Mouse (Mus musculus) inflammation-experienced regulatory T-cells, adult 6 months (primary cell): Measurements from ENCODE around the gene Stk39. TPM values are rescaled to one million over a fixed set of nuclear protein-coding genes. Genes with fewer than 3 reads are reported as not detected.
A peak's percentile ranks its signal among the peaks of the same experiment; 100 is the strongest.

Source experiments
- ATAC-seq: one replicate; pipeline ENCODE4 v1.8.0; 2017
- polyA plus RNA-seq, 3 experiments: library from polyadenylated mRNA; unstranded; fragments of 100-300 nt; shearing (Covaris generic); gene quantifications; one replicate each; pipeline ENCODE4 v1.2.1; 2017

Stk39 gene
- polyA plus RNA-seq, 3 experiments from 2014 or later: 18.2 to 26.0 (median 18.6) TPM

DNA sequence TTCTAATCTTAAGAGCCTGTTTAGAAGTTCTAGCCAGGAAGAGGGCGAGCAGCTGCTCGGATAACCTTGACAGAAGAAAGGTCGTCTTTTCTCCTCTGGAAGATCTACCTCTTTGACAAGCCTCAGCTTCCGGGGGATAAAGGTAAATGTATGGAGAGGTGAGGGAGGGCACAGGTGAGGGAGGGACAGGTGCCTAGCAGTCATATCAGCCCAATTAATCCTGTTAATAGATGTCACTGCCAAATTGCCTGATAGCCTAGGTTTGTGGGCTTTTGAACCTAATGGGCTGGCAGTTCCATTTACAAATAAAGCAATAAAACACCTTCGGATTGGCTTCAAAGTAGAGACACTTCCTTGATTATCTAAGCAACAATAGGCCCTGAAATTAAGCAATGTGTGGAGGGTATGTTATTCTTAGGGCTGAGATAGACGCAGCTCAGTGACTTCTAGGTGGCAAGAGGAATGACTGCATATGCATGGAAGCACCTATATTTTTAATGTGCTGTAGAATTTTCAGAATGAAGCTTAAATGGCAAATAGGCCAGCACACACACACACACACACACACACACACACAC lies 14.5 kb downstream of the Stk39 start:
- no peak for ATAC-seq

DNA sequence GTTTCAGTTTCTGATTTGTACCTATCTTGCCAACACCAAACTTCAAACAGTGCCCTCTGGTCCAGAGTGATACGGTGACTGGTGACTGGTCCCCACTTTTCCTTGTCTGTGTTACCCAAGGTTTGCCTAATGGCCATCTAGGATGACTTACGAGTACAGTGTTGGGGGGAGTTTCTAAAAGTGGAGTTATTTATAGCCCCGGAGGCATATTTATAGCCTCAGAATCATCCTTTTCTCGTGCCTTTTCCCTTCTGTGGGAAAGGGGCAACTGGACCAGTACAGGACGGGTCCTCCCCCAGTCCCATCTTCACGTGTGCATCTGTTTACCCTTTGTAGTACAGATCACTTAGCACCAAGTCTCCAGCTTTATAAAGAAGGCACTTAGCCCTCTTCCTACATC lies 15.2 kb downstream of the Stk39 start:
- ATAC-seq: no peak

DNA sequence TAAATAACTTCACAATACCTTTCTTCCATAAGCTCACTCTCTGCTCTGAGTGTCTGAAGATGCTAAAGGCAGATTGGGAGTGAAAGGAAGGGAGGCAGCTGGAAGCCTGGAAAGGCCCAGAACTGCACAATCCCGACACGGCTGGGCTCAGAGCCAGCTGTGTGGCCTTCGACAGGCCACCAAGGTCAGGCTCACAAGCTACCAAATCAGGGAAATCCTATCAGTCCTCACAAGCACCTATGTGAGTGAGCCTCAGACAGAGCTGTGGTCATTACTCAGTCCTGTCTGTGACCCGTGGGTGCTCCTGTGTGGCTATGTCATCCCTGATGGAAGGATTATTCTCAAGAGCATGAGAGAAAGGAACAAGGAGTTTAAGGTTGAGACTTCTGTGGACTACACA lies 19.7 kb downstream of the Stk39 start:
- no peak for ATAC-seq

DNA sequence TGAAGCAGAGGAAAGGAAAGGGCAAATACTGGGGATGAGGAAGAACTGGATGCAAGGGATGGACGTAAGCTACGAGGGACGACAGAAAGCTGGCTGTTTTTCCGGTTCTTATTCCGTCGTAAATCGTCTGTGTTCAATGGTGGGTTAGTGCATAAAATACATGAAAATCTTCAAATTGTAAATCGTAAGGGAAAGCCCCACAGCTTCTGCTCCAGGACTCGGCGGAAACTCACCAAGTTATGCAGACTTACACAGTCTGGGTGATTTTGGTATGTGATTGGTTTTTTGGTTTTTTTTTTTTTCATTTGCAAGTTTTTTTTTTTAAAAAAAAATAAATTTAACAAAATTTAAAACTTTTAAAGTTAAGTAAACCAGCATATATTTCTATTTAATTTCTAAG lies 24.0 kb downstream of the Stk39 start:
- peak; percentile 87 for ATAC-seq

GRCm38 (mm10) chr2:68443141-68443540 lies 28.9 kb downstream of the Stk39 start:
- ATAC-seq: no peak

GRCm38 (mm10) chr2:68442113-68442717 lies 29.9 kb downstream of the Stk39 start:
- no peak for ATAC-seq

DNA sequence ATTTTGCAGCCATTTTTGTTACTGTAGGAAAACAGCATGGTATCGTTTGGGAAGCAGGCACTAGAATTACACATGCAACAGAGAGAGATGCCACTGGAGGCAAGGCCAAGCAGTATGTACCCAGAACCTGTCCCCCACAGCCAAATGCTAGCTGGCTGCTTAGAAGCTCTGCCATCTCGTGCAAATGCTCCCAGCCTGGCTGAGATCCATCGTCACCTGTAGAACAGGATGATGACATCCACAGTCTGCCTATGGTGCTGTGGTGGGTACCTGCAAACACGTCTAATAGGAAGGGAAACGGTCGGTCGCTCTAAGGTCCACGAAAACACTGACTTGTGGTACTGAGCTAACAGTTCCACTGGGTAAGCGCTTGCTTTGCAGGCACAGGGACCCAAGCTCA lies 32.5 kb downstream of the Stk39 start:
- ATAC-seq: no peak

GRCm38 (mm10) chr2:68437920-68438319 lies 34.1 kb downstream of the Stk39 start:
- ATAC-seq: no peak

GRCm38 (mm10) chr2:68437216-68437615 lies 34.9 kb downstream of the Stk39 start:
- ATAC-seq: no peak

DNA sequence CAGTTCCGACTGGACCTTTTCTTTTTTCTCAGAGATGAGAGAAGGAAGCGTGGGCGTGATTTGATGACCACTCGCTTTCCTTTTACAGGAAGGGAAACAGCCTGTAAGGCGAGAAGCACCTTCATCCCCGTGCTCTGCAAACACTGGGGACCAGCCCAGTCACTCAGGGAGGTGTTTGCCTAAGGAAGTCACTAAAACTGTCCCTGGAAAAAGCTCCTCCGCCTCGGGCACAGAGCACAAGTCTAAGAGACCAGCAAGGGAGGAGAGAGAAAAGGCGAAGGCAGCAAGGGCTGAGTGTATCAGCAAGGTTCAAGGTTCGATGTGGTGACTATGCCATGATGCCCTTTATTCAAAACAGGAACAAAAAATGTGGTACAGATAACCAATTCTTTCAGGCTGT lies 35.8 kb downstream of the Stk39 start:
- ATAC-seq: peak; percentile 3

- ATAC-seq: peak; percentile 68
These were observed 36.4 kb downstream of the Stk39 start for GRCm38 (mm10) chr2:68435494-68436255.

GRCm38 (mm10) chr2:68434997-68435396 lies 37.1 kb downstream of the Stk39 start:
- no peak for ATAC-seq

DNA sequence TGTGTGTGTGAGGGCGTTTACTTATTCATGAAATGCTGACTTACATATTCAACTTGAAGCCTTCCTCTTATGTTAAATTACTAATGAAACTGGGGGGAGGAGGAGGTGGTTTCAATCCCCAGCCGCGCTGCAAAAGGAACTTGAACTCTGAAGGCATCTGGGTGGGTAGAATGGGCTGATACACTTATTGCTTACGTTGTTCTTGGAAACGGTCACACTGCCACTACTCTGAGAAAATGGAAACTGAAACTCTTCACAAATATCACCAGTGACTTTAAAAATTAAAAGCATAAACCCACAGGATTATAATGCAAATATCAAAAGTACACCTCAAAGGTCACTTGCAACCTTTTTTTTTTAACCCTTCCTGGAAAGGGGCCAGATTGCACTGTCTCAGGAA lies 37.5 kb downstream of the Stk39 start:
- peak; percentile 53 for ATAC-seq

DNA sequence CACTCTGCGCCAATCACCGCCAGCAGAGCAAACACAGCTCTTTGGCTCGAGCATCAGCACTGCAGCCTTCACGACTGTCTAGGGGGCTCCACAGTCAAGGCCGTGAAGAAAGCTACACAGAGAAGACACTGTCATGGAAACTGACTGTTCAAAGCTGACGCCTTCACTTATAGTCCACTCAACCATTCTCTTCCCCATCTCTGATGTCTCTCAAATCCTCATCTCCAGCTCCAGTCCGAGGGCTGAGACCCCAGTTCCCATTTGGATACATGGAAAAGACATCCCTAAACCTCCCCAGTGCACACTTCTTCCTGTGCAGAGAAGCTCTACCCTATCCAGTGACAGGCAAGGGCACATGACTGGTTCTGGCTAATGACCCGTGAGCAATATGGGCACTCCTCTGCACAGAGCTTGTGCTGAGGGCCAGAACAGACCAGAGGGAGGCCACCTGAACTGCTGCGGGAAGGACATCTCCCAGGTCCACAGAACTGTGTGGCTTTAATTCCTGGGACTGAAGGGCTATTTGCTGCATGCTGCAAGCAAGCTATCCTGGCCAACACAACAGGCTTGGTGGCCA lies 38.2 kb downstream of the Stk39 start:
- ATAC-seq: no peak

DNA sequence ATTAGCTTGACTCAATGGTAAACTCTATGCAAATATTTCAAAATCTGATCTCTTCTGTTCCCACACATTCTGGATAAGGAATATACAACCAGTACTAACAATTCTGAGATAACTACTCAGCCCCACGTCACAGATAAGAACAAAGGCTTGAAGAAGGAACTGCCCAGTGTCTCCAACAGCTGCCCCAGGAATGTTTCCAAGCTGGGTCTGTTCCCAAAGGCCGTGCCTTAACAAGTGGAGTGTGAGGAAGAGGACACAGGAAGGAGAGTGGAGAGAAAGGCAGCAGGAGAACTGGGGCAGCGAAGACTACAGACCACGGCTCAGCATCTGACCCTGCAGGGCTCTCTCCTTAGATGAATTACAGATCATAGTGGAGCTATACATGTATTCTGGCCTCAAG lies 39.2 kb downstream of the Stk39 start:
- ATAC-seq: no peak

DNA sequence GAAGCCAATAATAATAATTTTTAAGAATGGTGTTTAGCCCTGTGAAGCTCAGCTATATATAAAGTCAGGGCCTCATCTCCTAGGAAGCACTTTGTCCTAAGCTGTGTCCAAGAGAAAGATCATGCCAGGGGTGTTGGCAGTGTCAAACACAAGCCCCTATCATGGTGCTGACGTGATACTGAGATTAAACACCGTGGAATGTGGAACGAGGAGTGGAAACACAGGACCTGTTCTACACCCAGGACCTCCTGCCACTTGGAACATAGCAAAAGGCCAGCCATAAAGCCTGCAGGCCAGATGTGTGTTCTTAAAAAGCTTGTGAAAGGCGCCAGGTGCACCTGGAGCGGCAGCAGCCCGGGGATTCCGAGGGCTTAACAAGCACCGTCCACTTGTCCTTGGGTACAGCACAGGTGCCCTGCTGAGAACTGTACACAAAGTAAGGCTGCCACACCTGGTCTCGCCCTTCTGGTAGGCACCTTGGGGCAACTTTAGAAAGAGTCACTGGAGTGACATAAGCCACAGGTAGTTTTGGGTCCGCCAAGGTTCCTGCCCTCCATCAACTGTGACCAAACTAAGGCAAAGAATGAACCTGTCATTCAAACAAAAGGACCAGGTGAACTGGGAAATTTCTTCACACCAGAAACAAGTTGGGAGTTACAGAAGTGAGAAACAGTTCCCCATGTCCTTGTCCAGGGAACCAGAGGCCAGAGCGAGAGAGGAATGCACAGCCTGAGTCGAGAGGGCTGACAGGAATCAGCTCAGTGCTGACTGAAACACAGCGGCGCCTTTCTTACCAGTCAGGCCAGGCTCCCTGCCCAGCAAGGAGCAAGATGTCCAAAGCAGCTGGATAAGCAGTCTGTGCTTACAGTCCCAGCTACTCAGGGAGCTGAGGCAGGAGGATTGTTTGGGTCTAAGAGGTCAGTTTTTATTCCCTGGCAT lies 40.8 kb downstream of the Stk39 start:
- ATAC-seq: no peak

DNA sequence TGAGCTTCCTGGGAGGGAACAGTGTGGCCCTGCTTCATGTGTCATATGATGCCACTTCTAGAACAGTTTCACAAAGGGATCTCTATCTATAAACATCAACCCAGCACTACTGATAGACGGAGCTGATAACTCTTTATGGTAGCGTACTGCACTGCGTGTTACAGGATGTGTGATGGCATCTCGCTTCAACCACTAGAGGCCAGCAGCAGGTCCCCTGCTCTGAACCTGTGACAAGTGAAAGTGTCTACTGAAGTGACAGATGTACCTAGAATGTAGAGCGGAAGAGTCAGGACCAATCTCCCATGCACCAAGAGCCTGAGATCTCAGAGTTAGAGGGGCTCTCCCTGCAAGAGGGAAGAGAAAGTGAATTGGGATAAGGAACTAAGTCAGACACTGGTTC lies 41.6 kb downstream of the Stk39 start:
- peak; percentile 87 for ATAC-seq

DNA sequence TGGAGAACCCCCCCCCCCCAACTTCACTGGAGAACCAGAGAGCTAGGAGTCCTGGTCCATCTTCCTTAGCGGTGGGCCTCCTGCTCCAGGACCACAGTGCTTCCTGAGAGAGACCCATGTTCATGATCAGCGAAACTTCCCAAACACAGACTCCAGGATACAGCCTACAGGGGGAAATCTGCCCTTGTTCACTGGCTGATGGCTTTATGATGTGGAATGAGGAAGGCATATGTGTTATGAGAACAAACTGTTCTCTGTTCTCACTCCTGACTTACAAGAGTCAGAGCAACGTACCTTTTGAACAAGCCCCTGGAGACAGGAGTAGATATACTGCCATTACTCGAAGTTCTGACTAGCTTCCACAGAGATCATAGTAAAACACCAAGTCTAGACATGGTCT lies 42.6 kb downstream of the Stk39 start:
- ATAC-seq: no peak

DNA sequence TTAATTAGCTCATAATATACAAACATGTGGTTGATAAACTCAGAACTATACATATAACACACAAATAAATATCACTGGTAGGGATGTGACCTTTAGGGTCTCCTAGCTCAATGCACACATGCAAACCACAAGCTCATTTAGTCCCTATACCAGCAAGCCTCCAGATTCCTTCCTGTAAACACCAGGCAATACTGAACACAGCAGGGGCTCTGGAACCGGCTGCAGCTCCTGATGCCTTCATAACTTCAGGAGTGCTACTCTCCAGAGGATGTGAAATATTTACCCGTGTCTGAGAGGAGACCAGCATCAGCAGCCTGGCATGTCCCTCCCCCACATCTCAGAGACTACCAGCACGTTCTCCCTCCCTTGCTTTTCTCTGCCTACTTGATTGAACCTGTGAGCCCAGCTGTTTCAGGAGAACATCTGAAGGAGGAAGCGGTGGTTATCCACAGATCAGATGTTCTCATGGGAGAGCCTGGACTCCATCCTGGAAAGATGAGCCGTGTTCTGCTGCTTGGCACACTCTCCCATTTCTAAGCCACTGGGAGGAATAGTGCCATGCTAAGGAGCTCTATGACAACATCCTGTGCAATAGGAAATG lies 45.0 kb downstream of the Stk39 start:
- no peak for ATAC-seq

DNA sequence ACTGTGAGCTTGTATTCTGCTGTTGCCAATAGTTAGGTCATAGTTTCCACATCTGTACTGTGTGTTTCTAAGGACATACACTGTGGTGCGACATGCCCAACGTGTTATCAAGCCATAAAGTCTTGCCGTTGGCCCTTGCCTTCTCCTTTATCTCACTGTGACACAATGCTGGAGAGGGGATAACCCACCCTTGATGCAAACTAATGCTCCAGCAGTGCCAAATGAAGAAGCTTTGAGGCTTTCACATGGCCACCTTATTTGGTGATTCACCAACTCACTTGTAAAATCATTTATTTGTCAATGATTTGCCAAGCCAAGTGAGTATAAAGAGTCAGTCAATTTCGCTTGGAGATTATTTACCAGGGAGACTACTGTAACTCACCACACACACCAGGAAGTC lies 46.0 kb downstream of the Stk39 start:
- ATAC-seq: no peak

DNA sequence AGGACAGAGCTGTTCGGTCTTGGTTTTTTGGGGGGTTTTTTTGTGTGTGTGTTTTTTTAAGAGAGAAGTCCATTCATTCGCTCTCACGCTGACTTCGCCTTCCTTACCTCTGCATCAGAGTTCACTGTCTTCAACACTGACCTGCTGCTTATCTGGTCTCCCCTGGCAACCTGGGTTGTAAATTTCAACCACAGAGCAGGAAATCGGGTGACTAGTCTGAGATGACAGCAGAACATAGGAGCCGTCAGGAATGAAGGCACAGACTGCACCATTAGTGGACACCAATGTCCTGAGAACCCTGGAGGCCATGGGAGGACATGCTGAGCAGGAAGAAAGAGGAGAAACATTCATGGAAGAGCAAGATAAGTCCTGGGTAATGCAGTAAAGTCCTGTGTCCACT lies 51.1 kb downstream of the Stk39 start:
- ATAC-seq: no peak

DNA sequence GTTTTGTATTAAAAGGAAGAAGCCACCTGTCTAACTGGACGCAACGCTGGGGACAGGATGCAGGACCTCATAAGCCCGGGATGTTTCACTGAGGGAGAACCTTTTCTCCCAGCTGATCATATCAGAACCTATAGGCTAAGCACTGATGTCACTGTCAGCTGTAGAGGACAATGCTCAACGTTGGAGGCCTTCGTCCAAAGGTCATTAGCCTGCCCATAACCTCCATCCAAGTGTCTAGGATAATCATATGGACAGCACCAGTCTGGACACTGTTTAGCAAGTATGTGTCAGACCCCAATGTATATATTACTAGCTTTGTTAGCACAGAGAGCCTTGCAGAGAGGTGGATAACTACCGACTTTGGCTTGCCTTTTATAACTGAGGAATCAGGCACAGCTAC lies 51.8 kb downstream of the Stk39 start:
- ATAC-seq: no peak
